Comparison of ENCODE assay signal across 17 mouse cellular contexts in genomic region chr12:112300125-112300524, GRCm38 (mm10).
A peak's percentile ranks its signal among the peaks of the same experiment; 100 is the strongest.
DNase-seq lines count a peak whose midpoint lies in the region; ATAC-seq and TF ChIP-seq lines count a peak whose summit lies in the region.
"Had no signal": no experiment of that assay in that cellular context is flagged by ENCODE, and none has a peak within 500 bp of the region (broad histone marks: within the 10 kb centered on the region; RNA-seq: fewer than 3 reads in every experiment).

No protein-coding gene starts in this region.

- TF ChIP-seq CTCF in CH12.LX (conservative IDR thresholded peaks at IDR 0.05 in 1 of 2, IDR thresholded peaks at IDR 0.05 in 1 of 2; ENCODE audit: low read depth in 2 of 2, low read length in 2 of 2), result no peak

- H3K79me2 ChIP-seq in CH12.LX (replicated peaks; ENCODE audit: control insufficient read depth, extremely low read depth, insufficient read depth, poor library complexity, severe bottlenecking), result no peaks in the 10 kb centered on the region

- 62% methylated on average over 4 of the region's 4 CpGs for WGBS in kidney, embryonic 15.5 days

- dilution Hi-C loops in CH12.LX (cut with MboI; ENCODE audit: extremely low pct_ligation_motif_present, extremely low pct_unique_long_range_greater_than_20kb, low sequenced_read_pairs), result no loop called here

- H3K4me1 ChIP-seq in kidney, embryonic 15.5 days, result peaks cover 31% of the 10 kb centered on the region
- peaks cover 0 to 22% of the 10 kb centered on the region in 2 experiments; a peak in 2 of 4 replicates for H3K4me1 ChIP-seq in CH12.LX (ENCODE audit: control insufficient read depth in 1 of 2, insufficient read depth in 2 of 2)
- H3K4me1 ChIP-seq: liver, embryonic 13.5 days had no signal

- DNase-seq in cerebellum, postnatal 14 days, result peak; percentile 42 to 50
- DNase-seq in cerebellum, adult 11-12 months, result no peak
- peak; percentile 53 for DNase-seq in kidney, adult 11 months
- DNase-seq in CH12.LX (ENCODE audit: extremely low read depth) (no peak), liver (no peak)
- DNase-seq in kidney, postnatal 25 days, result peak; percentile 69 to 75
- no peak for DNase-seq in left cerebral cortex, adult 9 months (ENCODE audit: low spot score in 2 of 2)
- DNase-seq: gastrocnemius, postnatal 14 days; heart, adult 2 months; liver, embryonic 13.5 days; right cerebral cortex, postnatal 14 days; thymus, postnatal 25 days had no signal

- no peaks in the 10 kb centered on the region for H3K9me3 ChIP-seq in kidney, embryonic 15.5 days (replicated peaks)
- H3K9me3 ChIP-seq in CH12.LX (replicated peaks; ENCODE audit: low read length), result peaks cover 2% of the 10 kb centered on the region
- H3K9me3 ChIP-seq: heart, embryonic 15.5 days; liver, embryonic 13.5 days had no signal

- H3K4me3 ChIP-seq in kidney, embryonic 15.5 days (replicated peaks), result no peak overlapping the region
- no peak overlapping the region for H3K4me3 ChIP-seq in CH12.LX (replicated peaks in 1 of 3; ENCODE audit: low read depth in 2 of 3, low read length in 2 of 3, poor library complexity in 1 of 3)
- H3K4me3 ChIP-seq: erythroblast, embryonic 14.5 days; heart, adult 2 months; heart, embryonic 15.5 days; liver, embryonic 13.5 days had no signal

- no peak for TF ChIP-seq POLR2A in CH12.LX (IDR thresholded peaks at IDR 0.05; ENCODE audit: low read depth, low read length)

- no peak overlapping the region for H3K4me2 ChIP-seq in kidney, embryonic 15.5 days
- H3K4me2 ChIP-seq in CH12.LX (ENCODE audit: insufficient read depth, low read depth, poor library complexity, severe bottlenecking), result no peak overlapping the region
- H3K4me2 ChIP-seq: heart, embryonic 15.5 days; liver, embryonic 13.5 days had no signal

- ATAC-seq in kidney, embryonic 15.5 days (replicated peaks; ENCODE audit: low FRiP score), result no peak

- TF ChIP-seq EP300 in CH12.LX (IDR thresholded peaks at IDR 0.05; ENCODE audit: low read length), result no peak

- H3K27me3 ChIP-seq in kidney, embryonic 15.5 days, result peaks cover 64% of the 10 kb centered on the region
- H3K27me3 ChIP-seq in CH12.LX (replicated peaks), result peaks cover 78% of the 10 kb centered on the region

- in situ Hi-C loops in CH12.LX (cut with MboI; ENCODE audit: low pct_ligation_motif_present, low pct_unique_long_range_greater_than_20kb, low sequenced_read_pairs), result no loop called here

- no peak for TF ChIP-seq RAD21 in CH12.LX (IDR thresholded peaks at IDR 0.05; ENCODE audit: low read depth, low read length)

- H3K27ac ChIP-seq in kidney, embryonic 15.5 days, result no peak overlapping the region
- H3K27ac ChIP-seq in CH12.LX (ENCODE audit: insufficient read depth, low read depth), result no peak overlapping the region
- H3K27ac ChIP-seq: heart, adult 2 months; heart, embryonic 15.5 days; kidney, postnatal 0 days; liver, embryonic 13.5 days; stomach, postnatal 0 days had no signal

- no peaks in the 10 kb centered on the region for H3K36me3 ChIP-seq in kidney, embryonic 15.5 days
- no peaks in the 10 kb centered on the region for H3K36me3 ChIP-seq in CH12.LX (replicated peaks in 1 of 2; ENCODE audit: control insufficient read depth in 1 of 2, insufficient read depth in 1 of 2, low read length in 1 of 2)
- H3K36me3 ChIP-seq: heart, embryonic 15.5 days; liver, embryonic 13.5 days had no signal

- no peak overlapping the region for H3K9ac ChIP-seq in kidney, embryonic 15.5 days
- no peak overlapping the region for H3K9ac ChIP-seq in CH12.LX (ENCODE audit: insufficient read depth, low read depth)
- H3K9ac ChIP-seq: heart, embryonic 15.5 days; liver, embryonic 13.5 days had no signal

TF ChIP-seq in CH12.LX, 34 proteins besides CTCF, POLR2A, EP300 and RAD21:
- 0 out of 2 replicates have a peak, but pooled peaks have one; percentile 0 for TF ChIP-seq TCF12 (IDR thresholded peaks at IDR 0.05; ENCODE audit: low read depth, low read length)
- no peak for TF ChIP-seq MAFK (IDR thresholded peaks at IDR 0.05; ENCODE audit: insufficient replicate concordance, low read length)
TF ChIP-seq in CH12.LX: peak in this region for 1.

Comparison
In these comparisons a context has a peak if more than half of its experiments do, and no peak if none do; other contexts are left out.
1. DNase-seq: peak in cerebellum, postnatal 14 days (2 of 2), kidney, adult 11 months (single experiment) and kidney, postnatal 25 days (2 of 2); none in cerebellum, adult 11-12 months (single experiment), CH12.LX (single experiment), left cerebral cortex, adult 9 months (0 of 2) and liver (single experiment).